Mouse (Mus musculus) layer of hippocampus, postnatal 25 days (tissue): ENCODE data around the gene Gm5294. TPM values are rescaled to one million over a fixed set of nuclear protein-coding genes. Genes with fewer than 3 reads are reported as not detected.

ENCODE experiments used
- DNase-seq, 2 experiments: peaks; one replicate each; pipeline ENCODE4 v3.0.0; 2022; ENCODE audit warnings: mixed read lengths in 2 of 2, low spot score in 1 of 2; ENCODE audit errors: extremely low spot score in 1 of 2
- total RNA-seq, 2 experiments: library from RNA; stranded (reverse); gene quantifications; 2 replicates each; pipeline ENCODE4 v1.2.3; 2021

Gene Gm5294
- total RNA-seq, 2 experiments from 2014 or later = not detected

DNA sequence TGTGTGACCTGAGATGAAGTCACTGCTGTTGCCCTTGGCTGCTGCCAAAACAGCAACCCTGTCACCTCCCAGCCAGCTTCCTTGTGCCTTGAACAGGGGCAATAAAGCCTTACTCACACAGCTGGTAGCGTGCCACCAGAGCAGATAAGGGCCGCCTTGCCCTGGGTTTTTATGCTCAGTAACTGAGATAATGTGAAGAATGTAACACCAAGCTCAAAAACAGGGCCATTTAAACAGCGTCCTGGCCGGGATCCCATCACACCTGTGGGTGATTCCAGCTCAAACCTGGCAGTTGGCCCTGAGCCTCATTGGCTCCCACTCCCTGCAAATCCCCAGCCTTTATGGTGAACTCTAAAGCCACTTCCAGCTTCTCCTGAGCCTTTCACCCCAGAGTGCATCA is 26.6 kb downstream of the Gm5294 start:
- DNase-seq = no peak

GRCm38 (mm10) chr5:138848102-138848501 is 28.2 kb downstream of the Gm5294 start:
- DNase-seq = peak; percentile 96 to 97

DNA sequence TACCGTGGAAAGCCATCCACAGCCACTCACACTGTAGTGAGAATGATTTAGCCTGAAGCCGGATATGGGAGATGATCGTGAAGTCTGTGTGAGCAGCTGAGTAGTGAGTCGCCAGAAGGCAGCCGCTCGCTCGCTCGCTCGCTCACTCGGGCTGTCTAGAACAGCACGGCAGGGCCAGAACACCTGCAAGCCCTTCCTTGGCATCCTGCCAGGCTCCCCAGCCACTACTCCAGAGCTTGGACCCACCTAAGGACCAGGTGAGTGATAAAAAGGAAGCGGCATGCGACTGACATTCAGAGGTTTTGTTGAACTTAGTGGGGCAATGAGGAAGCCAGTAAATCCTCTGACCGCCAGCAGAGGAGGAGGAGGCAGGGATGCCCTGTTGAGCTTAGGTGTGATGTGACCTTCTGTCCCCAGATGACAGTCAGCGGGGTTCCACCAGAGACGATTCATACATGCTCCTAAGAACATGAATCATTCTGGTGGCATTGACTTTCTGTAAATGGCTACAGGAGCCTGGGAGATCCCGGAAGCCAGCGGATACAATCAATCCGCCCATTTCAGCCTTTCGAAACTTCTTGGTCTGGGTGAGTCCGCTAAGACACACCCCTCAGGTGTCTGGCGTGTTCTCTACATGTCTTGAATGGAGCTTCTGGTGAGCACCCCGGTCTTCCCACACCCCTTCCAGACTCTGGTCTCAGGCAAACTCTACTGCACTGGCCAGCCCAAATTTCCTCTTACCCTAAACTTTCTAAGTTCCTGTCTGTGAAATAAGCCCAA is 30.0 kb downstream of the Gm5294 start:
- no peak for DNase-seq

DNA sequence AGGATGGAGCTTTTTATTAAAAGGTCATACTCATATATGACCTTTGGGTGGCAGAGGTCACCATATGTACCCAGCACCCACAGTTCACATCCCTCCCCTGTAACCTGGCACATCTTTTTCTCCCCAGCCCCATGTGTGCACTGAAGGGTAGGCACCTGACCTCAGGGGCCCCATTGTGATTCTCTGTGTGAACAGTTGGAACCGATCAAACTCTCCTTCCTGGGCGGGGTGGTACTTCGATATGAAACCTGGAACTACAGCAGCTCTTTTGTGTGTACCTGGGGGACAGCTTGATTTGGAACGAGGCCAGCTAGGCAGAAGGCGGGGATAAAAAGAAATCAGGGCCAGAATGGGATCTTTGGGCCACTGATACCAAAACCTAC is 30.6 kb downstream of the Gm5294 start:
- DNase-seq = no peak

- no peak for DNase-seq
These were observed 31.5 kb downstream of the Gm5294 start for GRCm38 (mm10) chr5:138851296-138851780.

DNA sequence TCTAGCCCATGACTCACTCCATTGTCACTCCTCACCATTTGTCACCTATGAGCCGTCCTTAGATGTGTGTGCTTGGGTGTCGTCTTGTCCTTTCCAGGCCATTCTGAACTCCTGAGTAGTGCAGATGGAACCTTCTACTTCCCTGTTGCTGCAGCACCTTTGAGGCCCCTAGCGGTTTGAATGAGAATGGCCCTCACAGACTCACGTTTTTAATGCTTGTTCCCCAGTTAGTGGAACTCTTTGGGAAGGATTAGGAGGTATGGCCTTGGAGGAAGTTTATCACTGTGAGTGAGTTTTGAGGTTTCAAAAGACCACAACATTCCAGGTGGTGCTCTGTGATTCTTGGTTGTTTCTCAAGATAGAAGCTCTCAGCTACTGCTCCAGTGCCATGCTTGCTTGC is 32.3 kb downstream of the Gm5294 start:
- DNase-seq = no peak

GRCm38 (mm10) chr5:138853349-138853748 is 33.5 kb downstream of the Gm5294 start:
- no peak for DNase-seq

DNA sequence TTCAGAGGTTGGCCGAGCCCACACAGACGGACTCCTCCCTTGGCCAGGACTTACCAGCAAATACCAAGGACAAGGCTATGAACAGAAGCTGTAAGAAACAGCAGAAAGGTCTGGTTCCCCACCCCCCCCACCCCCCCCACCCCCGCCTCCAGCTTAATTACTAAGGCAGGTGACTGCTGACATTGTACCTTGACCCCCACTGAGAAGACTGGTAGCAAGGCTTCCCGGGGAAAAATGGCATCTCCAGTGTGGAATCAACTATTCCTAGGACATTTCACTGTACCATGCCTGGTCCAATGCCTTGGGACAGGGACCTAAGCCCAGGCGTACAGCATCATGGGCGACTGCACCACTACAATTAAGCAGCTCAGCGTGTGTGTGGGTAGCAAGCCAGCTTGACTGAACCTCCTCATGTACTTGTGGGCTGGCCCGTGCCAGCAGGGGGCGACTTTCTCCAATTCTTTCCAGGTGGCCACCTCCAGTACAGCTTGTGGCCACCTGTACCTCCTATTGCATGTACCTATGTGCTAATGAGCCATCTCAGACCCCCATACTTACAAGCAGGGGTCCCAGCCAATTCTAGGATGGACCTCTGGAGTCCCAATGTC is 37.2 kb downstream of the Gm5294 start:
- peak; percentile 74 to 94 for DNase-seq

DNA sequence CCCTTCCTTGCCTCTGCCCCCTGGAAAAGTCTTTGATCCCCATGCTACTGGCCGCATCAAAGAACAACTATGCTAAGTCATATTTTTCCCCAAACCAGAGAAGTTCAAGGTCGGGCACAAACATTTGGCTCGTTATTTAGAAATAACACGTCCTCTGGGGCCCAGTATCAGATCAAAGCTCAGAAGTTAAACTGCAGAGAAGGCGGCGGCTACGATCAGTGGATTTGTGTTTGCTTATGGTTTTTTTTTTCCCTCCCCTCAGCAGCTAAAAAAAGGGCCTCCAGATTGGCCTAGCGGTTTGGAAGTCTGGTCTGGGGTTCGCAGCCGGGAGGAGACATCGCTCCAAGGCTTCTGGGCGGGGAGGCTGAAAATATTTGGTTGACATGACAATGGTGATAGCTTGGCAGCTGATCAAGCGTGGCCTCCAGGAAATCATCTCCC is 38.0 kb downstream of the Gm5294 start:
- DNase-seq = no peak

GRCm38 (mm10) chr5:138863681-138864146 is 43.8 kb downstream of the Gm5294 start:
- peak in 1 of 2 experiments; percentile 6 for DNase-seq

- no peak for DNase-seq
These were observed 44.3 kb downstream of the Gm5294 start for GRCm38 (mm10) chr5:138864166-138864565.

GRCm38 (mm10) chr5:138864880-138865279 is 45.0 kb downstream of the Gm5294 start:
- DNase-seq = no peak

DNA sequence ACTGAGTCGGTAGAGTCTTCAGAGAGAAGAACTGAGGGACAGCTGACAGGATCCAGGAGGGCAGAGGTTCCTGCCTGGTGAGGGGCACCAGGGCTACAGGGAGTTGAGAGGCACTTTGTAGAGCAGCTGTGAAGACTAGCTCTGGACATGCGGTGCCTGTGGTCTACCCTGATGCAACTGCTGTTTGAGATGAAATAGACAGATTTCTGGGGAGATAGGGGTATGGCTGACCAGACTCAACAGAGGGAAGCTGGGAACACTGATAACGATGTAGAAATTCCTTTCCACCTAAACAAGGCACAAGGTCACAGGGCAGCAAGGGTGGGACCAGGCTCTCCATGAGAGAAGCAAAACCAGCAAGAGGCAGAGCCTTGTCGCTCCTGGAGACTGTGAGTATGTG is 45.8 kb downstream of the Gm5294 start:
- DNase-seq = no peak

Other genes with a start within 250 kb of the Gm5294 start
- gene Zfp68, start 200.3 kb upstream of the Gm5294 start, total RNA-seq = 10 to 100 TPM; 27.9 to 29.4 TPM
- 10 to 100 TPM; 15.4 TPM for gene A430033K04Rik, start 197.2 kb upstream of the Gm5294 start, total RNA-seq
- gene Fam20c, start 65.6 kb upstream of the Gm5294 start, total RNA-seq = 10 to 100 TPM; 31.2 to 31.7 TPM
- 10 to 100 TPM; 42.3 to 45.8 TPM for gene Pdgfa, start 177.3 kb downstream of the Gm5294 start, total RNA-seq